Mouse (Mus musculus): ENCODE data around the gene Pkd1l2. TPM values are rescaled to one million over a fixed set of nuclear protein-coding genes. Genes with fewer than 3 reads are reported as not detected.
A peak's percentile ranks its signal among the peaks of the same experiment; 100 is the strongest.

Gene Pkd1l2
- total RNA-seq, 2 experiments from 2014 or later = 0.10 TPM; not detected in 1

DNA sequence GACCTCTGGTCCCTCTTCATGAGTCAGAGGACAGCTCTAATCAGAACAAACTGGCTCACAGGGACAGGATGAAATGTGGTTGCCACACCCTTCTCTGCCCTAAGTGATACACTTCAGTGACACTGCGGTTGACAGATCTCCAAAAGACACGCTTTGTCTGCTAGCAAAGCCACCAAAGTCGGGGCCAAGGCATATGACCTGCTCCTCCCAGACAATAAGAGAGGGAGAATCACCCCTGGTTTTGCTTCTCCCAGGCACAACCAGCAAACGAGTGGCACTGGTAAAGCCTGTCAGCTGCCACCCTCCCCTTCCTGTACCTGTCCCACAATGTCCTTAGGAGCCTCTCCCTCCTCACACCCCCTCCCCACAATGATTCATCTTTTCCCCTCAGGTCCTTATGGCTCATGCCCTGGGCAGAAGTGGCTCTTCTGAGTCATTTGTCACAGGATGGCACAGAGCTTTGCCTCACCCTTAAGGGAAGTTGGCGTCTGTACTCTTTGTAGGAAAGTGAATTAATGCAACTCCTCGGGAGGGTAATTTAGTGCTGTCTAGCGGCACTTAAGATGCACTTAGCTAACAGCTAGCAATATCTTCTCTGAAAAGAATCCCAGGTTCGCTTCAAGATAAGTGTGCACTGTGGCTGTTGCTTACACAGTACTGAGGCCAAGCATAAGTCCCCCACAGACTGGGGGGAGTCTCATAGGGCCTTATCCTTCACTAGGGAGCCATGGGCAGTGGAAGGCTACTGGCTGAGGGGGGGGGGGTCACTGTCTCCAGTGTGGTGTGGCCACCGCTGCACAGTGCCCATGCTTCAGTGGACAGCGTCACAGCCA is 7.7 kb downstream of the Pkd1l2 start:
- DNase-seq (ENCODE audit: low spot score in 2 of 2) = no peak
- TF ChIP-seq CTCF (conservative IDR thresholded peaks at IDR 0.05) = no peak
- H3K27ac ChIP-seq = no peak overlapping the region

DNA sequence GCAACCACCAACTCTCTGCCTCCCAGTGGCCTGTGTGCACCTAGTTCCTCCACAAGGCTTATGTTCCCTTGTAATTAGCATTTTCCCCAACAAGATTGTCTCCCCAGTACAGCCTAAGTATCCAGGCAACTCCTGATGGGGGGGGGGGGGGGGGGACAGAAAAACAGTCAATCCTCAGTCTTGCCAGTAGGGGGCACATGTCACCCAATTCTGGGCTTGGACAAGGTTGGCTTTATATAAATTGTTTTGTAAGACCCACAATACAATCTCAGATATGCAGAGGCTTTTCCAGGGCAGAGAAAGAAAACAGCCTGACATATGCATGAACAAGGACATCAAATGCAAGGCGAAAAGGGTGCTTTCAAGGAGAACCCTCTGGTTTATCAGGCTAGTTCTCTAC is 12.5 kb downstream of the Pkd1l2 start:
- peak; percentile 72 for TF ChIP-seq CTCF (conservative IDR thresholded peaks at IDR 0.05)

More for the DNA sequence above, 7.7 kb downstream of the Pkd1l2 start:
- no peak overlapping the region for H3K4me3 ChIP-seq

DNA sequence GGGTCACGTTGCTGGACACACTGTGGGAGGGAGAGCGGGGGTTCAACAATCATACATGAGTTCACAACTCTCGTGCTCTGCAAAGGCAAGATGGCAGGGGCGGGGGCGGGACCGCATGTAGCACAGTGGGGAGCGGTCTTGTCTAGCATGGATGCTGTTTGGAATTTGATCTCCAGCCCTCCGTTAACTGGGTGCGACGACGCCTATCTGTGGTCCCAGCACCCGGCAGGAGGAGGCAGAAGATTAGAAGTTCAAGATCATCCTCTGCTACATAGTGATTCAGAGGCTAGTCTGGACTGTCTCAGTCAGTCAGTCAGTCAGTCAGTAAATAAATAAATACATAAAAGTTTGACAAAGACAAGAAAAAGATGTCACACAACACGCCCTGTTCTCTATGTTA is 14.0 kb downstream of the Pkd1l2 start:
- H3K27ac ChIP-seq = no peak overlapping the region
- H3K4me3 ChIP-seq = no peak overlapping the region
- no peak for DNase-seq (ENCODE audit: low spot score in 2 of 2)
- no peak for TF ChIP-seq CTCF (conservative IDR thresholded peaks at IDR 0.05)

More for the DNA sequence above, 12.5 kb downstream of the Pkd1l2 start:
- Histone ChIP-seq H3K4me3 (no peak overlapping the region), H3K27ac (no peak overlapping the region)
- peak in 1 of 2 experiments; percentile 36 for DNase-seq (ENCODE audit: low spot score in 2 of 2)

DNA sequence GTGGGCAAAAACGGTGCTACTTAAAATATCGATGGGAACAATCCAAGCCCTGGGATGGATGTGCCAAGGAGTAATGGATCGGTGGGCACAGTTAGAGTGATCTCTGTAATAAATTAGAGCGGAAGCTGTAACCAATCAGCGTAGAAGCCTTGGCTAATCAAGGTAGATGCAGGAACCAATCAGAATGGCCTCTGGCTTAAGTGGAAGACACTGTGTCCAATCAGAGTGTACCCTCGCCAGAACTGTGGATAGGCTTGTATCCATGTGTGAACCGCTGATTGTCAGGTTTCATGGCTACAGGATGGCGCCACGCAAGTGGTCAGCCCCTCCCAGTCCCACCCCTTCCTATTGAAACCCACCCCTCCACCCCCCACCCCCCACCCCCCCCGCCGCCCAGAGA is 14.9 kb downstream of the Pkd1l2 start:
- DNase-seq (ENCODE audit: low spot score in 2 of 2) = no peak
- no peak for TF ChIP-seq CTCF (conservative IDR thresholded peaks at IDR 0.05)
- Histone ChIP-seq H3K4me3 (no peak overlapping the region), H3K27ac (no peak overlapping the region)

DNA sequence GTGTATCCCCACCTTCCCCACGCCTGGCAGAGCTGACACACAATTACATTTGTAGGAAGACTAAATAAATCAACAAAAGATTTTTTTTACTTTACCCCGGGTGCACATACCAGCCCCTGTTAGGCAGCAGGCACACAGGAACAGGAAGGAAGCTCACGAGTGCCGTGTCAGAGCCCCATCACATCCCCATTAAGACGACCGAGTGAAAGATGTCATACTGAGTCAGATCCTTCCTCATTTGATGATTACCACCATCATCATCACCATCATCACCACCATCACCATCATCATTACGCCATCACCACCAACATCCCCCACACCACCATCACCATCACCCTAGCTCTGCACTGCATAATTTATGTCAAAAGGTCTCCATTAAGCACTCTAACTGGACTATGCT is 15.3 kb downstream of the Pkd1l2 start:
- no peak for TF ChIP-seq CTCF (conservative IDR thresholded peaks at IDR 0.05)
- peak overlapping the region; percentile 46; the same call in 1 of the 2 replicates for H3K27ac ChIP-seq
- DNase-seq (ENCODE audit: low spot score in 2 of 2) = no peak
- H3K4me3 ChIP-seq = no peak overlapping the region

DNA sequence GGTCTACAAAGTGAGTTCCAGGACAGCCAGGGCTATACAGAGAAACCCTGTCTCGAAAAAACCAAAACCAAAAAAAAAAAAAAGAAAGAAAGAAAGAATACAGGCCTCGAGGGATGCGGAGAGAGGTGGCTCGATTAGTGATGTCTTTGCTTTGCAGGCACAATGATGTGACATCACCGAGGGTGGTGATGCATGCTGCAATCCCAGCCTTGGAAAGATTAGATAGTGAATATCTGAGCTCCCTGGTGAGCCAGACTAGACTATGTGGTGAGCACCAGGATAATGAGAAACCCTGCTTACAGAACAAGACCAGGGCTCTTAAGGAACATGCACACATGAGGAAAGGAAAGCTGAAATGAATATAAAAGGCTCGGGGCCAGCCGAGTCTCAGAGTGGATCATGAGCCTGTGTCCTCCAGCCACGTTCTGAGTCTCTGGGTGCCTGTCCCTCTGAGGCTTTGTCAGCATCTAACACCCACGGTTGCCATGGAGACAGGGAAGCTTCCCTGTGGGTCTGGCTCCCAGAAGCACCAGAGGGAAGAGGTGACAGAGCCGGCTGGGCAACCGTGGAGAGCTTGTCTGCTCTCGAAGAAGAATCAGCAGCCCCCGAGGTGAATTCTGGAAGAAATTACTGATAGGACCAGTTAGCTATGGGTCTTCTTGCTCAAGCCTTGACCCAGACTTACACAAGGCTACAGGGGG is 20.9 kb downstream of the Pkd1l2 start:
- Histone ChIP-seq H3K4me3 (no peak overlapping the region), H3K27ac (0 out of 2 replicates have a peak overlapping the region, but pooled peaks have one; percentile 15)
- no peak for TF ChIP-seq CTCF (conservative IDR thresholded peaks at IDR 0.05)
- peak; percentile 29 to 36 for DNase-seq (ENCODE audit: low spot score in 2 of 2)

DNA sequence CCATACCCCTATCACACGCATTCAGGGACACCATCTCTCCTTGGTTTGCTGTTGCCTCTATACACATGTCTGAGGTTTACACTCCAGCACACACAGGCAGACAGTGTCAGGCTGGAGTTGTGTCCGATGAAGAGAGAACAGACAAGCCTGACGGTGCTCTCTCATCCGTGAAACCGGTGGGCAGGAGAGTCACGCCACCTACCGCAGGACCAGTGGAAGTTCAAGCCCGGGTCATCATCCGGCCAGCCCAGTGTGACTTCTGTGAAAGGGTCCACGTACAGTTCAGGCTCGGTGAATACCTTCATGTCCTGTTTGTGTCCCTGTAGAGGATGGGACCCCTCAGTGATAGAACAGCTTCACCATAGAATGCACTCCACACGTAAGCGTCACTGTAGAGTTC is 21.9 kb downstream of the Pkd1l2 start:
- no peak for DNase-seq (ENCODE audit: low spot score in 2 of 2)
- H3K27ac ChIP-seq = no peak overlapping the region
- no peak overlapping the region for H3K4me3 ChIP-seq
- TF ChIP-seq CTCF (conservative IDR thresholded peaks at IDR 0.05) = no peak

DNA sequence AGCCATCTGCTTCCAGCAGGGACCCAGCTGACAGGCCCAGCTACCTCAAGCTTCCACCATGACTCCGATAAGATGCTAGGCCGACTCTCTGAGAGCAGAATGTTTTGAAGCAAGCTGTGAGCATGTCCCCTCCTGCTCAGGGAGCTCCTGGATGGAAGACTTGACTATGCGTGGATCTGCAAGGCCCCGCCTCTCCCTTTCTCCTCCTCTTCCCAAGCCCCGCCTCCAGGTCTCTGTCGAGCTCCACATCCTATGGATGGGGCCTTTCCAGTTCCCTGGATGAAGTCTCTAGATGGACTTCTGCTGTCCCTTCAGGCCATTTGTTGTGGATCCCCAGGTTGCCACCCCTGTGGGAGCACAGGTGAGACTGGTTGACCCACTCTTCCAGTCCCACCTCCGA is 23.2 kb downstream of the Pkd1l2 start:
- no peak for DNase-seq (ENCODE audit: low spot score in 2 of 2)
- TF ChIP-seq CTCF (conservative IDR thresholded peaks at IDR 0.05) = no peak
- no peak overlapping the region for H3K4me3 ChIP-seq
- H3K27ac ChIP-seq = no peak overlapping the region

DNA sequence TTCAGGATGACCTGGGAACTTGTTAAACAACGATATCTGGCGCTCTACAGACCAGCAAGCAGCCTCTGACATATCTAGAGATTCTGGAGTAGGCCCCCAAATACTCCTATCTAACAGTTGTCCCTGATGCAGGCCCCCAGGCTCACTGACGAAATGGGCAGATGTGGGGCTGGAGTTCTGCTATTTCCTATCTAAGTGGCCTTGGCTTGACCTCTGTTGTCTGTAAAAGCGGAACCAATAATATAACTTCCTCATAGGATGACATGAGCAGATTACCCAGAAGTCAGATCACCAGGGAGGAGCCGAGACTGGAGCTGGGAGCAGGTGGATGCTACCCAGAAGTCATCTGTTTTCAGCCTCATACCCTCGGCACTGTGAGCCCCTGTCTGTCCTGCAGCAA is 27.2 kb downstream of the Pkd1l2 start:
- H3K4me3 ChIP-seq = no peak overlapping the region
- DNase-seq (ENCODE audit: low spot score in 2 of 2) = no peak
- H3K27ac ChIP-seq = no peak overlapping the region
- no peak for TF ChIP-seq CTCF (conservative IDR thresholded peaks at IDR 0.05)

DNA sequence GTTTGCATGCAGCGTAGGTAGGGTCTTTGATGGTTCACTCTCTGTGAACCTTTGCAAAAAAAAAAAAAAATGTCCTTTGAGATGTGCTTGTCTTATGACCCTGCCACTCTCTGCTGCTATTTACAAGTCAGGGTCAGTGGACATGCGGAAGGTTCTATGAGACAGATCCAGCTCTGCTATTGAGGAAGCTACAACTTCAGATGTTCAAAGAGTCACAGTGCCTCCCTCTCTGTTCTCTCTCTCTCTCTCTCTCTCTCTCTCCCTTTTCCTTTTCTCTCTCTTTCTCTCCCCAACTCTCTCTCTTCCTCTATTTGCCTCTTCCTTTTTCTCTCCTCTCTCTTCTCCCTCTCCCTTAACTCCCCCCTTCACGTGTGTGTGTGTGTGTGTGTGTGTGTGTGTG is 28.1 kb downstream of the Pkd1l2 start:
- DNase-seq (ENCODE audit: low spot score in 2 of 2) = no peak

DNA sequence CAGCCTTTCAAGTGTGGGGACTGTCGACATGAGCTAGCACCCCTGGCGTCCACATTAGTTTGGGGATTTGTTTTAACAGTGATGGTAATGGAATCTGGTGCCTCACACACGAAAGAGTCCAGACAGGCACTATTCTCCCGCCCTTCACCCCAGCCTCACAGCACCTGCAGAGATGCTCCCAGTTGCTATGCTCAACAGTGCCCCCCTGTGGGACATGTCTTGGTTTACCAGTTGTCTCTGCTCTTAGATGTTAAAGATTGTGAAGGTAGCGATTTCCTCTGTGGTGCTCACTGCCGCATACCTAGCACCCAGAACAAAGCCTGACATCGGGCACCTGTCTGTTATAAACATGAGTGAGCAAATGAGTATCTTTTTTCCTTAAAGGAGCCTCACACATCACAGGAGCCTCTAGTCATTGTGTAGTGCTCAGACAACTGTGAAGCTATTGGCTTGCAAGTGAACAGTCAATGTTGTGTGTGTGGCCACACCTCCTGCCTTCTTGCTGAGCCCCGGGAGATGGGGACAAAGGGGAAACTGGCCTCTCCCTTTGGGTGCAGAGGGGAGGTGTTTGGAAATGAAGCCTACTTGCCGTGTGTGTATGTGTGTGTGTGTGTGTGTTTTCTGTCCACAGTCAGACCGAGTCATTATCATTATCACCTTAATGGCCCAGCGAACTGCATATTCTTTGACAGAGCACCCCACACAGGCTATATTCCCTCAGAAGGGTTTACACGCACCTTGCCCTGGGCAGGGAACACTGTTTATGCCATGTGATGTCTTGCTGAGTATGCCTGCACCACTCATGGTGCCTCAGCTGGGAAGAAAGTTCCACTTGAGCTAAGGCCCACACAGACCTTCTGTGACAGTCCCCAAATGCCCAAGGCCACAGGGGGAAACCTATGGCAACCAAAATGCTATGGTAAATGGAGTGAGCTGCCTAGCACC is 28.8 kb downstream of the Pkd1l2 start:
- H3K27ac ChIP-seq = no peak overlapping the region
- no peak overlapping the region for H3K4me3 ChIP-seq
- DNase-seq (ENCODE audit: low spot score in 2 of 2) = no peak
- peak; percentile 63 for TF ChIP-seq CTCF (conservative IDR thresholded peaks at IDR 0.05)

More for the DNA sequence above, 28.1 kb downstream of the Pkd1l2 start:
- no peak overlapping the region for H3K27ac ChIP-seq
- no peak overlapping the region for H3K4me3 ChIP-seq
- TF ChIP-seq CTCF (conservative IDR thresholded peaks at IDR 0.05) = no peak

DNA sequence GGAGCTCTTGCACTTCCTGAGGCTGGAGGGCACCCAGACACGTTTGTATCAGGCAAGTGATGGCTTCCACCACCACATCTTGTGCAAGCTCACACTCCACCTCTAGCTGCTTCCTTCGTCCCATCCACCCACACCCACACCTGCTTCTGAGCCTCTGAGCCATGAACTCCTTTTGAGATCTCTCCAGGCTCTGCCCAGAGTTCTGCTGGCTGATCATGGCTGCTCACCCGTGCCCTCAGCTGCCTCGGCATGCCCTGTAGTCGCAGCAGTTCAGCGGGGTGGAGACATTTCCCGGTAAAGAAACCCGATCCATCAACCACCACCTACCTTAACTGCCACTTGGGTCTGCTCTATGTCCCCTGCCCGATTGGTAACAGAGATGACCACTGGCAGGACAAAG is 30.9 kb downstream of the Pkd1l2 start:
- Histone ChIP-seq H3K4me3 (no peak overlapping the region), H3K27ac (no peak overlapping the region)
- TF ChIP-seq CTCF (conservative IDR thresholded peaks at IDR 0.05) = no peak
- no peak for DNase-seq (ENCODE audit: low spot score in 2 of 2)

DNA sequence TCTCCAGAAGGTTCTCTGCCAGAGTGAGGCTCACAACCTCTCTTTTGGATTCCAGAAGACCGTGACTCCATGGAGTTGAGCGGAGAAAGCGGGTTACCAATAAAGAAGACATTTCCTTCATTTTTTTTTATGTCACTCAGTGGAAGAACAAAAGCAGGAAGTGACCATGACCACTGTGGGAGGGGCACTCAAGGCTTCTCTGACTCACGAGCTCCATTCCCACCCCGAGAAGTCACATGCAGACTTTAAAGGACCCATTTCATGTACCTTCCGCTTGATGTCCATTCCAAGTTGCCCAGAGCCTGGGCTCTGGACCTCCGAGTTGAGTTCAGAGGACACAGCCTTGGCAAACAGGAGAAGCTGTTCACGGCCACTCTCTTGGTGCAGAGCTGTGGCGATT is 31.5 kb downstream of the Pkd1l2 start:
- no peak for DNase-seq (ENCODE audit: low spot score in 2 of 2)
- H3K27ac ChIP-seq = no peak overlapping the region
- TF ChIP-seq CTCF (conservative IDR thresholded peaks at IDR 0.05) = no peak
- no peak overlapping the region for H3K4me3 ChIP-seq
